Mouse (Mus musculus) lung, postnatal 10 days (tissue): ENCODE results near the gene Ak7.
A peak's percentile ranks its signal among the peaks of the same experiment; 100 is the strongest.

Experiments used
- DNase-seq: peaks from one replicate; pipeline ENCODE4 v3.0.0; 2021

Gene Ak7

DNA sequence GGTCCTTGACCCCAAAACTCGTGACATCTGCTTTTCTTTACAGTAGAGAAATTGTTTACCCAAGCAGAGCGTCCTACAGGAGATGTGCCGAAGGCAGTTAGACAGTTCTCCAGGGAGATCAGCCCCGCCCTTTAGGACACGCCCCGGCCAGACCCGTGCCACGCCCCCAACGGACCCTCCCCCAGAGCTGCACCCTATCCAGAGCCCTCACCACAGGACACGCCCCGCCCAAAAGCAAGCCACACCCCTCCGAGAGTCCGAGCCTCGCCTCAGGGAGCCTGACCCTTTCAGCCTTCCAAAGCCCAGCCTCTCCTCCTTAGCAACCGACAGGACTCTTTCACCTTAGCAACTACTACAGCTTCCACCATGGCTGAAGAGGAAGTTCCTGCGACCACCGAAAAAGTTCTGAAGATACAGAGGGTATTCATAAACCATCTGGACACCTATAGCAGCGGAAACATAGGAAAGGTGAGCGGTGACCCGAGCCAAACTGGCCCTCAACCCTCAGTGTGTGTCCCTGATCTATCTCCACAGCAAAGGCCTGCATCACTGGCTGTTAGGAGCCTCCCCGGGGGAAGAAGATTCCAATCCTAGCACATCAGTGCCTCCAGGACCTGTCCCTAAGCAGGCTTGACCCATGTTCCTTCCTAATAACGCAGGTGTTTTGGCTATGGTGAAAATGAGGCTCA lies at the start of gene Ak7:
Ak7 (plus strand) TSS at position 178 of the 689 bp plus-strand sequence.
- DNase-seq: peak; percentile 89

DNA sequence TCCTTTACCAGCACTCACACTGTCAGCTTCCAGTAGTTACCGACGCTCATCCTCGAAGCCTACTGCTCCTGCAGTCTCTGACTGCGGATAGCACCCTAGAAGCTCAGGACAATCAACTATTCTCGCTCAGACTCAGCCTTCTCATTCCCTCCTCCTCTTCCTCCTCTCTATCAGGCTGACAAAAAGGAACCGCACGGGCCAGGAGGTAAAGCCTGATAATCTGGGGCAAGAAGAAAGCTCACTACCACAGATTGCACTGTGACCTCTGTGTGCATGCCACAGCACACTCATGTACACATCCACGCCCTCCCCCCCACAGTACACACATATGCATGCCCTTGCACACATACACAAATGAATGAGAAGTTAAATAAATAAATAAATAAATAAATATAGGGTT lies 29.5 kb upstream of the Ak7 start:
- DNase-seq: no peak

GRCm38 (mm10) chr12:105678211-105678610 lies 27.6 kb upstream of the Ak7 start:
- no peak for DNase-seq

GRCm38 (mm10) chr12:105678762-105679161 lies 27.0 kb upstream of the Ak7 start:
- DNase-seq: no peak

GRCm38 (mm10) chr12:105683933-105684901 lies 21.6 kb upstream of the Ak7 start, which contains the start of gene Gskip:
Gskip (plus strand) TSS chr12:105684829.
- DNase-seq: peak; percentile 48

GRCm38 (mm10) chr12:105685001-105685691 lies 20.6 kb upstream of the Ak7 start, which contains the start of gene Atg2b:
Atg2b (minus strand) TSS chr12:105685211.
- peak; percentile 97 for DNase-seq

DNA sequence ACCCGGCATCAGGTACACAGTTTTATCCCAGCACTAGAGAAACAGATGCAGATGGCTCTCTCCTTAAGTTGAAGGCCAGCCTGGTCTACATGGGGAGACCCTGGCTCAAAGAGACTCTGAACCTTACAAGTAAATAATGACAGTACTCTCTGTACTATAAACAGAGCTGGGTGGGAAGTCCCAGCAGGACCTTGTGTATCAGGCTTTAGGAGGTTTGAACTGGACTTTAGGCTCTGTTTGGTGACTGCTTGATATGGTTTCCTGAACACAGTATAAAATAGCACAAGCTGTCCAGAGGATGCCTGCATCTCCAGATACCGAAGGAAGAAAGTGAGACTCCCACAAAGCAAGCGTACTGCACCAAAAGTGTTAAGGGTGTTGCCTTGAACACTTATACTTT lies 19.0 kb upstream of the Ak7 start:
- no peak for DNase-seq

- no peak for DNase-seq
Observed at GRCm38 (mm10) chr12:105687416-105687815, 18.4 kb upstream of the Ak7 start.

- DNase-seq: no peak
Observed at GRCm38 (mm10) chr12:105688546-105688945, 17.2 kb upstream of the Ak7 start.

DNA sequence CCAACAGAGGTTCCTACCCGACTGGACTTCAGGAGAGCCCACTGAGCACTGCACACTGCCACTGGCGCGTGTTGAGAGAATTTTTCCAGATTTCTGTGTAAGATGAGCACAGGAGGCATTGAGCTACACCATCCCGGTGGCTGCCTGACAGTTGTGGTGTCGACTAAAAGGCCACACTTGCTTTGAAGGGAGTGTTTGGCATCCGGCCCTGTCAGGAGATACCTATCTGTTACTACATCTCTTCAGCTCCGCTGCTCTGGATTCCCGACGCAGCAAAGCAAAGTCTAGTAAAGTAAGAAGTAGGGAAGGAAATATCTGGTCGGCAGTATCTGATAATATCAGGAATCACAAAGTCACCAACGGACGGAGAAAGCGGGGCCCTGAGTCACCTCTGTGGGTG lies 16.3 kb upstream of the Ak7 start:
- DNase-seq: no peak

DNA sequence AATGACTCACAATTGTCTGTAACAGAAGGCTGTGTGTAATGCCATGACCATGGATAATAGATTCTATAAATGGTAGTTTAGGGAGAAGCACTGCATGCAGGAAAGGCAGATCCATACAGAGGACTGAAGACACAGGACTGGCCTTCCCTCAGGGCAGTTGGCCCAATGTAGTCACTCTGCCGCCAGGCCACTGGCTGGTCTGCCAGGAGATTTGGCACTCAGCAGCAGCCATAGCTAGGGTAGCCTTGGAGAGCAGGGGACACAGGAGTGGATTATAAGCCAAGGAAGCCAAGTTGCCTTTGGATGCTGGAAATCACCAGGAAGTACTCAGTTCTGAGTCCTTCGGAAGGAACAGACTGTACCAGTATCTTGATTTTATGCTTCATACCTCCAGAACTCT lies 11.8 kb upstream of the Ak7 start:
- no peak for DNase-seq

DNA sequence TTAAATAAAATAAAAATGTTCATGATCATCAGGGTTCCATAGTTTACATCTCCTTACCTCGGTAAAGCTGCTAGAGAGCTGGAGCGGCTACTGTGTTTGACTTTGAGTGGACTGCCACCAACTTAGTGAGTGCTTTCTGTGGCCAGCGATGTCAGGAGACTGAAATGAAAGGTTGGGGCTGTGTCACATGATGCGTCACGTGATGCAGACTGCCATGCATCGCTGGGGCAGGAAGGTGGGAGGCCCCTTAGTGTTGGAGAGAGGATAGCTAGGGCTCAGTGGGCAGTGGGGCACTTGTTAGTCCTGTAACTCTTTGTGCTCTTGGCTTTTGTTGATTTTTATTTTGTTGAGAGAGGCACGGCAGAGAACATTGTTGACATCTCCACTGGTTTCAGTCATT lies 9.9 kb upstream of the Ak7 start:
- no peak for DNase-seq

DNA sequence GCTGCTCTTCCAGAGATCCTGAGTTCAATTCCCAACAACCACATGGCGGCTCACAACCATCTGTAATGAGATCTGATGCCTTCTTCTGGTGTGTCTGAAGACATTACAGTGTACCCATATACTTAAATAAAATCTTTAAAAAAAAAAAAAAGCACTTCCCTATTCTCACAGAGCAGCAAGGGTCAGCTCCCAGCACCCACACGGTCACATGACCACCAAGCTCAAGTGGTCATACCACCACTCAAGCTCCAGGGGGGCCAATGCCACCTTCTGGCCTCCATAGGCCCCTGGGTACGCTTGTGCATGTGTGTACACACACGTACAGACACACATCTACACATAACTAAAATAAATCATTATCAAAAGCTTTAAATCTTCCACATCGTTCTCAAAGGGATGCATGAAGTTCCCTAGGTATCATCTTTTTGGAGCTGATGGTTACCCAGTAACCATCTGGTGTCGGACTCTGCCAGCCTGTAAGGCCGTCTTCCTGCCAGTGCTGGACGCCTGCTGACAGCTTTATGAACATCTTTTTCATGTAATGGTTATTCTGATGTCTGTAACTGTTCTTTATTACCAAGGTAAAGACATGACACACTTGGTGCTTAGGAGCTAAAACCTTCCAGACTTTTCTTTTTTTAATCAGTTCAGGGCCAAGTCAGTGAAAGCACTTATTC lies 8.5 kb upstream of the Ak7 start:
- DNase-seq: no peak

DNA sequence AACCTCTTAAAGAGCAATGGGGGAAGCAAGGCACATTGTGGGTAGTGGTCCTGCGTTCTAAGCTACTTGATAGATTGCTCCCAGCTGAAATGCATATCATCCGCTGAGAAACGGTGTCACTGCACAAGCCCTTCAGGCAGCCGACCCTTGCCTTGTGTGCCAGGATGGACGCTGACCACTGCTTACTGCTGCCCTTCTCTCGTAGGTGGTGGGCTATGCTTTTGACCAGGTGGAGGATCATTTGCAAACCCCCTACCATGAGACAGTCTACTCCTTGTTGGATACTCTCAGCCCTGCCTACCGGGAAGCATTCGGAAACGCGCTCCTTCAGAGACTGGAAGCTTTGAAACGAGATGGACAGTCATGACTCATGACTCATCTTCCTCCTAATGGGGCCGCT lies 5.3 kb upstream of the Ak7 start:
- no peak for DNase-seq

DNA sequence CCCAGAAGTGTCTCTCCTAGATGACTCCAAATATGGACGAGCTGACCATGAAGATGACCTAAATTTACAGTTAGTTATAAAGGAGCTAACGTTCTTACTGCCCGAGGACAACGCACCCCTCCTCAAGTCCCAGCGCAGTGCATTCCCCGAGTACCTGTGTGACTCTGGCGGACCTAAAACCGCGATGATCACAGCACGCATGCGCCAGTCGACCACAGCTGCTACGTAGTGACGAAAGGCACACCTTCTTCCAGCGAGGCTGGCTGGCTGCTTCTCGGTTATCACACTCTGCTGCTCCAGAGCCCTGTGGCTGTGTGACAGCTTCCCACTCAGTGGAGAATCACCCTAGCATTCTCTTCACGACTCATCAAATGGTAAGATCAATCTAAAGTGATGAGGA lies 12.8 kb downstream of the Ak7 start:
- DNase-seq: no peak

GRCm38 (mm10) chr12:105720196-105720595 lies 14.4 kb downstream of the Ak7 start:
- no peak for DNase-seq

- DNase-seq: no peak
Observed at GRCm38 (mm10) chr12:105721452-105722132, 15.8 kb downstream of the Ak7 start.

- peak; percentile 43 for DNase-seq
Observed at GRCm38 (mm10) chr12:105722657-105723056, 16.9 kb downstream of the Ak7 start.

DNA sequence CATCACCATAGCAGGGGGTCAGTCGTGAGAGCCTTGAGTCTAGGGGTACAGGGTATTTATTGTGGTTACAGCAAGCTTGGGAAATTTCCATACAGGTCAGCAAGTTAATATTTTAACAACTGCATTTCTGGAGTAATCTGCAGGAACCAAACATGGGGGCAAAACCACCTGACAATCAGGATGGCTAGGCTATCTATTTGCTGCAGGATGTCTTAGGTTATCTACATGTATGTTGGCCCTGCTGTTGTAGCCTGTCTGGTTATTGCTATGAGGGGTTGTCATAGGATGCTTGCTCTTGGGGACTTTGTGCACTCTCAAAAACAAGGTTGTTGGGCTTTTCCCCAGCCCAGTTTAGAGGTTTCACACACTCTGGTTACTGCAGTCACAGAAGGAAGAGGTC lies 18.8 kb downstream of the Ak7 start:
- no peak for DNase-seq

DNA sequence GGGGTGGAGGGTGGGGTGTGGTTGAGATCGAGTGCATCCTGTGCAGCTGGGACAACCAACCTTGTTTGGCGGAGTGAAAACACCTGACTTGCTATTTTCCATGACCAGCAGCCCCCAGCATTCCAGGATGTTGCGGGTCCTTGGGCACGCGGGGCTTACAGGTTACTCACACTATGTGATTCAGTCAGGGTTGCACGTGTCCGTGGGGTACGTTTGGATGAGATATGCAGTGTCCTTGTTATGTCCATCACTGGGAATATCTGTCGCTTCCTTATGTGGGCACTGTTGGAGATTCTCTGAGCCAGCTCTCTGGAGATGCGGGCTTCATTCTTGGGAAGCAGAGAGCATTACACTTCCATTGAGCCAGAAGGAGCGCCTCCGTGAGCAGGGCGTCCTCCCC lies 20.0 kb downstream of the Ak7 start:
- no peak for DNase-seq

- DNase-seq: no peak
Observed at GRCm38 (mm10) chr12:105727268-105727667, 21.5 kb downstream of the Ak7 start.

DNA sequence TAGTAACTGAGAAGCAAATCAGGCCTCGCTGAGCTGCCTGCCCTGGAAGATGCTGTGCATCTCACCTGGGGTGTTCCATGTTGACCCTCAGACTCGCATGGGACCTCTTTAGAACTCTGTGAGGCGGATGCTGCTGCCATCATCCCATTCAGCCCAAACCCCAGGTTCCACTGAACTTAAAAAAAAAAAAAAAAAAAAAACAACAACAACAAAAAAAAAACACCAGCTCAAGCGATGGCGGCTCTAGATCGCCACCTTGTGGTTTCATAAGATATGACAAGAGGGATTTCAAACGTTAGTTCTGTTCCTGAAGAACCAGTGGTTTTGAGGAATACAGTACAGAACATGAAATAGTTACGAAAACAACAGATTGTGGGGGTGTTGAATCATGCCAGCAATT lies 22.2 kb downstream of the Ak7 start:
- DNase-seq: peak; percentile 48
